Mouse (Mus musculus): ENCODE results near the gene Vps16. TPM values are rescaled to one million over a fixed set of nuclear protein-coding genes. Genes with fewer than 3 reads are reported as not detected.

Gene Vps16
- polyA plus RNA-seq, 1 experiment from 2014 or later: 103 TPM

DNA sequence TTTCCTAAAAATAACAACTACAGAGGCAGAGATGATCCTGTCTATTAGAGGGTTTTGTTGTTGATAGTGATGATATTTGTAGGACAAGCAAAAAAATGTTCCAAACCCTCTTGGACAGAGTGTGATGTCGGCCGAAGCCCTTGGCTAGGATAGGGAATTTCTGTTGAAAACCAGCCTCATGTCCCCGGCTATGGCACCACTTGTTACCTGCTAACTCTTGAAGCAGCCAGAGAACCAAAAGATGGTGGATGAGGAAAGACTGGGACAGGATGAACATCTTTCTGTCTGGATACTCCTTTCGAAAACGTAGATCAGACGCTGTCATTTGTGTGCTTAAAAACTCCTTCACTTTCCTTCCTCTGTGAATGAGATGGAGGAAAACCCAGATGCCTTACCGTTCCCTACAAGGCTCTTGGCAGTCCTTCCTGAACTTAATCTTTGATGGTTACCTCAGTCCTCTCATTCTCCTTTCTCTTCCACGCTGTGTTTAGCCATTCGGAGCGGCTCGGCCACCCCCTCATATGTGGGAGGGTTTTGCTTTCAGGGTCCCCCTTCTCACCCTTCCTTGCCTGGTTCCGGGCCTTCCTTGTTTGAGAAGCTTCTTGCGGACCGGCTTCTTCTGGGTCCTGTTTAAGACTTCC is 27.1 kb downstream of the Vps16 start:
- 75% methylated on average over 14 of the region's 14 CpGs for WGBS

DNA sequence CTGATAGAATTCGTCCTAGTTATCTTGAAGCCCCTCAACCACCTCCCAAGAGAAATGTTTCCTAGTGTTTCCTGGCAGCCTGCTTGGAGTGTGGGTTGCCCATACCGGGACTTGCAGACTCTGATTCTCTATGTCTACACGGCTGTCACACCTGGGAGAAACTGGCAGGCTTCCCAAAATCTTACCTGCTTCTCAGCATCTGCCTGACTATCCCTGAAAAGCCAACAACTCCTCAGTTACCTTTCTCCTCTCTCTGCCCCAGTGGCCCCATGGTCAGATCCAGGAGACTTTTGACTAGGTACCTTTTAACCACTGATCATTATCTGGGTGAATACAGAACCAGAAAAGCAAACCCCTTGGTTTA is 27.6 kb downstream of the Vps16 start:
- peaks cover 43% of the 10 kb centered on the region for H3K4me1 ChIP-seq (replicated peaks)
- WGBS: 77% methylated on average over 3 of the region's 3 CpGs

More for the DNA sequence above, 27.1 kb downstream of the Vps16 start:
- Histone ChIP-seq H3K4me1 (replicated peaks) (peaks cover 41% of the 10 kb centered on the region), H3K27me3 (peaks cover 14% of the 10 kb centered on the region), H3K4me2 (peak overlapping the region; percentile 82), H3K4me3 (peak overlapping the region; percentile 84), H3K9ac (peak overlapping the region; percentile 93), H3K36me3 (no peaks in the 10 kb centered on the region), H3K27ac (replicated peaks) (no peak overlapping the region), H3K9me3 (no peaks in the 10 kb centered on the region)
- ATAC-seq (ENCODE audit: low read depth): no peak

GRCm38 (mm10) chr2:130452266-130452665 is 28.1 kb downstream of the Vps16 start:
- no peak overlapping the region for H3K4me3 ChIP-seq
- H3K4me1 ChIP-seq (replicated peaks): peaks cover 43% of the 10 kb centered on the region
- H3K9me3 ChIP-seq: no peaks in the 10 kb centered on the region
- no peak overlapping the region for H3K9ac ChIP-seq
- H3K27ac ChIP-seq (replicated peaks): no peak overlapping the region
- WGBS: 79% methylated on average over 2 of the region's 2 CpGs
- H3K27me3 ChIP-seq: peaks cover 14% of the 10 kb centered on the region
- ATAC-seq (ENCODE audit: low read depth): no peak
- peak overlapping the region; percentile 82; the same call in 1 of the 2 replicates for H3K4me2 ChIP-seq
- no peaks in the 10 kb centered on the region for H3K36me3 ChIP-seq

More for the DNA sequence above, 27.6 kb downstream of the Vps16 start:
- H3K4me2 ChIP-seq: peak overlapping the region; percentile 82
- no peak overlapping the region for H3K27ac ChIP-seq (replicated peaks)
- no peaks in the 10 kb centered on the region for H3K9me3 ChIP-seq
- peaks cover 14% of the 10 kb centered on the region for H3K27me3 ChIP-seq
- H3K36me3 ChIP-seq: no peaks in the 10 kb centered on the region
- peak overlapping the region; percentile 93 for H3K9ac ChIP-seq
- no peak for ATAC-seq (ENCODE audit: low read depth)
- peak overlapping the region; percentile 84 for H3K4me3 ChIP-seq

DNA sequence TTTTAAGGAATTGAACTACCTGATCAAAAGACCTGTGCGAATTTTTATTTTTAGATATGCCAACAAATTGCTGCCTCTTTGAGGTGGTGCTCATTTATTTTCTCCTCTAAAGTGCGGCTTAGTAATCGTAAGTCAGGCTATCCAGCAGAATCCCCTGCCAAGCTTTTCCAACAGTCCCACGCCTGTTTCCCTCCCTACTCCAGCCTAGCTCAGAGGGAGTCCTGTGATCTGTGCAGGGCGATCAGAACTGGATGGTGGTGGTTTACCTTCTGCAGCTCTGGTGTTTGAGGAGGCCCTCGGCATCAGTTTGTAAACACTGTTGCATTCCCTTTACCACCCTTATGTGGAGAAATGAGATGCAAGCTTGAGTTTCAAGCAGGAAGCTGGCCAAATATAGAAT is 29.3 kb downstream of the Vps16 start:
- Histone ChIP-seq H3K4me3 (no peak overlapping the region), H3K36me3 (no peaks in the 10 kb centered on the region), H3K9ac (no peak overlapping the region), H3K27me3 (peaks cover 6% of the 10 kb centered on the region), H3K27ac (replicated peaks) (no peak overlapping the region), H3K4me2 (0 out of 2 replicates have a peak overlapping the region, but pooled peaks have one; percentile 3), H3K9me3 (no peaks in the 10 kb centered on the region), H3K4me1 (replicated peaks) (peaks cover 43% of the 10 kb centered on the region)
- ATAC-seq (ENCODE audit: low read depth): no peak
- WGBS: 79% methylated on average over 6 of the region's 6 CpGs

DNA sequence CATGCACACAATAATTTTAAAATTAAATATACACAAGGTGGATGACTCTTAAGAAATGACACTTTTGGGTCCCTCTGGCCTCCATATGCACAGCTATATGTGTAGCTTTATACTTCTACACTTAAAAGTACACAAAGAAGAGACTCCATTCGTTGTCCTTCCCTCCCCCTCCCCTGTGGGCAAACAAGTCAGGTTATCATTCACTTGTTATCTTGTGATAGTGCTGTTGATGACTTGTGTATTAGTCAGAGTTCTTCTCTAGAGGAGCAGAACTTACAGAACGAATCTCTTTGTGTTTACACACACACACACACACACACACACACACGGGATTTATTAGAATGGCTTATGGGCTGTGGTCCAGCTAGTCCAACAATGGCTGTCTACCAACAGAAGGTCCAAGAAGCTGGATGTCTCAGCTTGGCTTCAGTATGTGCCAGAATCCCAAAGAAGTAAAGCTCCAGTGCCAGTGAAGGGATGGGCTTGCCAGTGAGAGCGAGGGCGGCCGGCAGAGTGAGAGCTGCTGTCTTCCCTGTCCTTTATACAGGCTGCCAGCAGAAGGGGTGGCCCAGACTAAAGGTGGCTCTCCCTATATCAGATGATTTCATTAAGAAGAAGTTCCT is 30.7 kb downstream of the Vps16 start:
- H3K4me1 ChIP-seq (replicated peaks): peaks cover 37% of the 10 kb centered on the region
- H3K27me3 ChIP-seq: no peaks in the 10 kb centered on the region
- H3K36me3 ChIP-seq: no peaks in the 10 kb centered on the region
- 80% methylated on average over 6 of the region's 6 CpGs for WGBS
- H3K9me3 ChIP-seq: no peaks in the 10 kb centered on the region
- H3K9ac ChIP-seq: no peak overlapping the region
- no peak for ATAC-seq (ENCODE audit: low read depth)
- H3K4me2 ChIP-seq: no peak overlapping the region
- H3K4me3 ChIP-seq: no peak overlapping the region
- H3K27ac ChIP-seq (replicated peaks): no peak overlapping the region

GRCm38 (mm10) chr2:130457871-130458270 is 33.7 kb downstream of the Vps16 start:
- Histone ChIP-seq H3K4me2 (no peak overlapping the region), H3K9me3 (no peaks in the 10 kb centered on the region), H3K27me3 (no peaks in the 10 kb centered on the region), H3K4me3 (no peak overlapping the region), H3K4me1 (replicated peaks) (peaks cover 28% of the 10 kb centered on the region), H3K36me3 (no peaks in the 10 kb centered on the region), H3K9ac (no peak overlapping the region), H3K27ac (replicated peaks) (no peak overlapping the region)
- WGBS: 95% methylated on average over 3 of the region's 3 CpGs
- ATAC-seq (ENCODE audit: low read depth): no peak

DNA sequence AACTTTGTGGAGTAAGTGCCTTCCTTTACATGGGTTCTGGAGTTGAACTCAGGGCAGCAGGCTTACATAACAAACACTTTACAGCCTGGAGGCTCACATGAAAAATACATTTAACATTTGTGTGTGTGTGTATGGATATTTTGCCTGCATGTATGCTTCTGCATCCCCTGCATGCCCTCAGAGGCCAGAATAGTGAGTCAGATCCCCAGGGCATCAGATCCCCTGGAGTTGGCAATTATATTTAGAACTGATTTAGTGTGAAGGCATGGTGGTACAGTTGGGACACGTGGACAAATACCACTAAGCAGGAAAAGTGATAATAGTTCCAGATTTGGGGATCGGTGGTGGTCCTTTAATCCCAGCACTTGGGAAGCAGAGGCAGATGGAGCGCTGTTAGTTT is 35.4 kb downstream of the Vps16 start:
- Histone ChIP-seq H3K4me3 (no peak overlapping the region), H3K9me3 (no peaks in the 10 kb centered on the region), H3K27ac (replicated peaks) (no peak overlapping the region), H3K36me3 (no peaks in the 10 kb centered on the region), H3K4me1 (replicated peaks) (peaks cover 21% of the 10 kb centered on the region), H3K4me2 (no peak overlapping the region), H3K9ac (no peak overlapping the region), H3K27me3 (no peaks in the 10 kb centered on the region)
- 89% methylated on average over 3 of the region's 3 CpGs for WGBS
- ATAC-seq (ENCODE audit: low read depth): no peak

GRCm38 (mm10) chr2:130461287-130462071 is 37.3 kb downstream of the Vps16 start:
- WGBS: 77% methylated on average over 15 of the region's 15 CpGs
- no peaks in the 10 kb centered on the region for H3K9me3 ChIP-seq

GRCm38 (mm10) chr2:130466438-130466837 is 42.3 kb downstream of the Vps16 start:
- Histone ChIP-seq H3K4me1 (replicated peaks) (peaks cover 21% of the 10 kb centered on the region), H3K9ac (no peak overlapping the region), H3K4me3 (no peak overlapping the region), H3K9me3 (no peaks in the 10 kb centered on the region), H3K36me3 (no peaks in the 10 kb centered on the region), H3K4me2 (no peak overlapping the region), H3K27ac (replicated peaks) (no peak overlapping the region), H3K27me3 (no peaks in the 10 kb centered on the region)
- WGBS: 88% methylated on average over 1 of the region's 1 CpGs
- ATAC-seq (ENCODE audit: low read depth): no peak

More at GRCm38 (mm10) chr2:130461287-130462071, 37.3 kb downstream of the Vps16 start:
- no peaks in the 10 kb centered on the region for H3K27me3 ChIP-seq
- H3K4me2 ChIP-seq: no peak overlapping the region
- no peak overlapping the region for H3K9ac ChIP-seq
- no peak for ATAC-seq (ENCODE audit: low read depth)
- H3K4me3 ChIP-seq: no peak overlapping the region
- no peak overlapping the region for H3K27ac ChIP-seq (replicated peaks)
- peaks cover 15% of the 10 kb centered on the region; the same call in 1 of the 2 replicates for H3K4me1 ChIP-seq (replicated peaks)
- no peaks in the 10 kb centered on the region for H3K36me3 ChIP-seq

GRCm38 (mm10) chr2:130469366-130469765 is 45.2 kb downstream of the Vps16 start:
- H3K9me3 ChIP-seq: no peaks in the 10 kb centered on the region
- peaks cover 20% of the 10 kb centered on the region for H3K4me1 ChIP-seq (replicated peaks)
- no peaks in the 10 kb centered on the region for H3K36me3 ChIP-seq
- no peak overlapping the region for H3K27ac ChIP-seq (replicated peaks)
- H3K9ac ChIP-seq: no peak overlapping the region
- ATAC-seq (ENCODE audit: low read depth): no peak
- H3K4me2 ChIP-seq: no peak overlapping the region
- H3K4me3 ChIP-seq: no peak overlapping the region
- H3K27me3 ChIP-seq: no peaks in the 10 kb centered on the region
- WGBS: 29% methylated on average over 4 of the region's 4 CpGs

DNA sequence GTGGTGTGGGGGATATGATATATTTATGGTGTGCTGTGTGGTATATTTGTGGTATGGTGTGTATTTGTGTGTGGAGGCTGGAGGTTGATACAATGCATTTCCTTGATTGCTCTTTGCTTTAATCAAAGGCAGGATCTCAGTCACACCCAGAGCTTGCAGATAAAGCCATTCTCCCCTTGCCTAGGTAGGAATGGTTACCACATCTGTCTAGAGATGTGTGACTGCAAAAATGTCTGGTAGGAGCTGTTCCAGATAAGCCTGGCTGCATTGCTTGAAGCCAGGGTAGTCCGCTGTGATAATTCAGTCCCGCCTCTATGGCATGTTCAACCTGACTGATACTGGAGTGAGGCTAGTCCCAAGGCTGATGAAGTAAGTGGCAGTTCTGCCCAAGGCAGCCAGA is 45.8 kb downstream of the Vps16 start:
- no peak overlapping the region for H3K9ac ChIP-seq
- H3K27ac ChIP-seq (replicated peaks): no peak overlapping the region
- H3K36me3 ChIP-seq: no peaks in the 10 kb centered on the region
- peaks cover 20% of the 10 kb centered on the region for H3K4me1 ChIP-seq (replicated peaks)
- H3K4me3 ChIP-seq: no peak overlapping the region
- no peaks in the 10 kb centered on the region for H3K27me3 ChIP-seq
- H3K9me3 ChIP-seq: no peaks in the 10 kb centered on the region
- WGBS: 85% methylated on average over 2 of the region's 2 CpGs
- 0 out of 2 replicates have a peak, but pooled peaks have one; percentile 19 for ATAC-seq (ENCODE audit: low read depth)
- no peak overlapping the region for H3K4me2 ChIP-seq

- no peak overlapping the region for H3K4me2 ChIP-seq
- no peak overlapping the region for H3K4me3 ChIP-seq
- H3K27me3 ChIP-seq: no peaks in the 10 kb centered on the region
- ATAC-seq (ENCODE audit: low read depth): no peak
- no peaks in the 10 kb centered on the region for H3K9me3 ChIP-seq
- H3K9ac ChIP-seq: no peak overlapping the region
- H3K36me3 ChIP-seq: peaks cover 4% of the 10 kb centered on the region; the same call in 1 of the 2 replicates
- no peak overlapping the region for H3K27ac ChIP-seq (replicated peaks)
- 85% methylated on average over 8 of the region's 8 CpGs for WGBS
- H3K4me1 ChIP-seq (replicated peaks): peaks cover 29% of the 10 kb centered on the region
These were observed 48.9 kb downstream of the Vps16 start for GRCm38 (mm10) chr2:130472908-130473510.

All from neural tube, embryonic 13.5 days (tissue).